Mouse (Mus musculus) embryonic facial prominence, embryonic 14.5 days (tissue): ENCODE data around the gene Csk. TPM values are rescaled to one million over a fixed set of nuclear protein-coding genes. Genes with fewer than 3 reads are reported as not detected.
A peak's percentile ranks its signal among the peaks of the same experiment; 100 is the strongest.

Experiments used
- ATAC-seq: fragments of 200-750 bp; cut with Nextera tagmentation; 2 replicates; pipeline ENCODE4 v1.8.0; 2017; ENCODE audit warnings: low read depth, moderate number of reproducible peaks, moderate TSS enrichment
- DNase-seq: peaks from one replicate; pipeline ENCODE4 v3.0.0-alpha.2; 2015; ENCODE audit warnings: low spot score
- H3K27ac ChIP-seq: fragments of 300-500 bp; sonication (generic); replicated peaks from 2 replicates; pipeline ENCODE4 v1.5.1; 2014; ENCODE audit warnings: low read depth, mild to moderate bottlenecking, low read length, moderate library complexity
- H3K27me3 ChIP-seq: fragments of 300-500 bp; sonication (generic); replicated peaks from 2 replicates; pipeline ENCODE4 v1.6.1; 2014; ENCODE audit warnings: low read length; ENCODE audit not compliant: control insufficient read depth, insufficient read depth
- H3K36me3 ChIP-seq: fragments of 300-500 bp; sonication (generic); 2 replicates; pipeline ENCODE4 v1.6.1; 2014; ENCODE audit warnings: low read length, mixed read lengths; ENCODE audit not compliant: control insufficient read depth, insufficient read depth
- H3K4me1 ChIP-seq: fragments of 300-500 bp; sonication (generic); 2 replicates; pipeline ENCODE4 v1.6.1; 2014; ENCODE audit warnings: antibody characterized with exemption, low read length; ENCODE audit not compliant: control insufficient read depth, insufficient read depth
- H3K4me2 ChIP-seq: fragments of 300-500 bp; sonication (generic); 2 replicates; pipeline ENCODE4 v1.6.1; 2014; ENCODE audit warnings: low read depth, mild to moderate bottlenecking, low read length, moderate library complexity, mixed read lengths
- H3K4me3 ChIP-seq: fragments of 300-500 bp; sonication (generic); 2 replicates; pipeline ENCODE4 v1.5.1; 2014; ENCODE audit warnings: low read depth, mild to moderate bottlenecking, low read length
- H3K9ac ChIP-seq: fragments of 300-500 bp; sonication (generic); 2 replicates; pipeline ENCODE4 v1.6.1; 2014; ENCODE audit warnings: low read depth, mild to moderate bottlenecking, low read length, moderate library complexity, mixed read lengths
- H3K9me3 ChIP-seq: fragments of 300-500 bp; sonication (generic); 2 replicates; pipeline ENCODE4 v1.6.1; 2016; ENCODE audit warnings: low read length; ENCODE audit not compliant: control insufficient read depth
- WGBS: fragments of 180-500 bp; shearing (Covaris S2); extraction: QIAGEN DNeasy Blood & Tissue Kit; methylation state at CpG from one replicate; pipeline ENCODE4 v1.1.7; 2014; 5-methylcytosine and 5-hydroxymethylcytosine counted together
- polyA plus RNA-seq: library from polyadenylated mRNA; unstranded; fragments of >200 nt; fragmentation: Nextera tagmentation; extraction: Ambion mirVana; gene quantifications from 2 replicates; pipeline ENCODE4 v1.2.1, GENCODE M21; 2014

Csk gene
- polyA plus RNA-seq, 1 experiment from 2014 or later = 26.6 TPM

DNA sequence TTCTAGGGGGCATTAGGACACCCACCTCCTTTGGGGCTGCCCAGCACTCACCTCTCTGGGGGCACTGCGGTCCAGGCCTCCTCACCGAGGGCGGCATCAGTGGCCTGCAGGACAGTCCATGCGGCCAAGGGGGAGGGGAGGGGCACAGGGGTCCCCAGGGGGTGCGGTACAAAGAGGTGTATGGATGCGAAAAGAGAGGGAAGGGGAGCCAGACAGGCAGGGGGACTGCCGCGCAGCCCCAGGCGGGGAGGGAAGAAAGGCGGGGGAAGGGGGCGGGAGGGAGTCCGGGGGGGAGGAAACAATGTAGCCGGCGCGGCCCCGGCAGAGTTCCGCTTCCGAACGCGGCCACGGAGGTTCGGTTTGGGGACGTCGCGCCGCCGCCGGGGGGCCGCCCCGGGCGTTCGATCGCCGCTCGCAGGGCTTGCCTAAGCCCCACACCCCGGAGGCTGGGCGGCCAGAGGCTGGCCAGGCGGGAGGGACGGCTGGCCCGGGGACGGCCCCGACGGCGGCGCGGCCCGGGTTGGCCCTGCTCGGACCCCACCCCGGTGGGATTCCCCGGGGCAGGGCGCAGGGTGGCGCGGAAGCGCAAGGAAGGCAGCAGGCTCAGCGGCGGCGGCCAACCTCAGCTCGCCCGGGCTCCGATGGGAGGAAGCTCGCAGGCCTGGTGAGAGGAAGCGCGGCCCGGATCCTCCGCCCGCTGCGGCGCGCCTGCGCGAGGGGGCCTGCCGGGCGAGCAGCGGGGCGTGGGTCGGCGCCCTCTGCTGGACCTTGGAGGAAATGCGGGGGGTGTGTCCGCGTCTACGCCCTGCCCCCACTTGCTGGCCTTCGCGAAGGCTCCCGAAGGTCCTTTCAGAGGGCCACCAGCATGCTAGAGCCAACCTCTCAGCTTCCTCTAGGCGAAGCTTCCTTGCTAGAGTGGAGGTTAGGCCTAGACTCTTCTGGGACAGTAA is 8.2 kb downstream of the Csk start:
- Histone ChIP-seq H3K4me2 (peak overlapping the region; percentile 83), H3K9ac (peak overlapping the region; percentile 96), H3K4me1 (peaks cover 26% of the 10 kb centered on the region), H3K9me3 (no peaks in the 10 kb centered on the region), H3K27ac (peak overlapping the region; percentile 93), H3K27me3 (no peaks in the 10 kb centered on the region), H3K36me3 (0 out of 2 replicates have a peak, but pooled peaks cover 7% of the 10 kb centered on the region), H3K4me3 (peak overlapping the region; percentile 84)
- ATAC-seq (peak; percentile 91), DNase-seq (peak; percentile 92)
- WGBS = 0% methylated on average over 3 of the region's 85 CpGs

DNA sequence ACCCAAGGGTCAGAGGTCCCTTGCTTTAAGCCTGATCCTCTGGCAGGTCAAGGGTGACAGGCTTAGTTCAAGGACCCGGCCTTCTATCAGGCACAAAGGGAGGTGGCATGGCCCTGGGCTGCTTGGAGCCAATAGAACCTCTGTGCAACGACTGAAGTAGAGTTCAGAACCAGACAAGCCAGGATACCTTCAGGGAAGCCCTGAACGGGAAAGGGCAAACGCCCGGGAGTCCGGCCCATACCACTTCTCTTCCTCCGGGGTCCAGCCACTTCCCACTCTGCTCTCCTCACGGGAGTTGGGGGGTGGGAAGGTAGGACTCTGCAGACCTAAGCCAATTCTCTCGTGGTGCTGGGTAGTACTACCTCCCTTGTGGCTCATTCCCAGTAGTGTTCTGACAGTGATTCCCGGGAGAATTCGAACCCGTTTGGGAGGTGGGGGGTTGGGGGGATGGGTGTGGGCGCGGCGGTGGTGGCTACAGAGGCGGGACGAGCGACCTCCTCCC is 8.9 kb downstream of the Csk start:
- DNase-seq = no peak

DNA sequence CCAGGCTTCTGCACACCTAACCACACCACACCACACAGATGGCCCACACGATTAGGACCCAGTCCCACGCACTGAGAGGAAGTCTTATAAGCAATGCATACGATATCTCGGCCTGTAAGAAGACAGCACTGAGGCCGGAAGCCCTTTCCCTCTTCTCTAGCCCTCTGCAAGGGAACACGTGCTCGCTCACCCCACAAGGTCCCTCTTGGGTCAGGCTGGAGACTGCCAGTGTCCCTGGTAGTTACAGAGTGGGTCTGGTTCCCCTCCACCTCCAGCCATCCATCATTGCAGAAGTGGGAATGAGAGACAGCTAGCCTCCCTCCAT is 9.6 kb downstream of the Csk start:
- Histone ChIP-seq H3K9me3 (no peaks in the 10 kb centered on the region), H3K9ac (peak overlapping the region; percentile 96), H3K27me3 (no peaks in the 10 kb centered on the region), H3K4me1 (peaks cover 40% of the 10 kb centered on the region), H3K27ac (0 out of 2 replicates have a peak overlapping the region, but pooled peaks have one; percentile 13), H3K4me3 (peak overlapping the region; percentile 84), H3K4me2 (peak overlapping the region; percentile 83), H3K36me3 (0 out of 2 replicates have a peak, but pooled peaks cover 7% of the 10 kb centered on the region)
- DNase-seq (no peak), ATAC-seq (no peak)
- 23% methylated on average over 7 of the region's 7 CpGs for WGBS

More for the DNA sequence above, 8.9 kb downstream of the Csk start:
- ATAC-seq = no peak
- H3K36me3 ChIP-seq = 0 out of 2 replicates have a peak, but pooled peaks cover 7% of the 10 kb centered on the region
- peaks cover 33% of the 10 kb centered on the region for H3K4me1 ChIP-seq
- under 1% methylated on average over 18 of the region's 18 CpGs for WGBS
- H3K4me2 ChIP-seq = peak overlapping the region; percentile 83
- H3K9ac ChIP-seq = peak overlapping the region; percentile 96
- H3K9me3 ChIP-seq = no peaks in the 10 kb centered on the region
- no peaks in the 10 kb centered on the region for H3K27me3 ChIP-seq
- peak overlapping the region; percentile 93; the same call in 1 of the 2 replicates for H3K27ac ChIP-seq
- peak overlapping the region; percentile 84 for H3K4me3 ChIP-seq

DNA sequence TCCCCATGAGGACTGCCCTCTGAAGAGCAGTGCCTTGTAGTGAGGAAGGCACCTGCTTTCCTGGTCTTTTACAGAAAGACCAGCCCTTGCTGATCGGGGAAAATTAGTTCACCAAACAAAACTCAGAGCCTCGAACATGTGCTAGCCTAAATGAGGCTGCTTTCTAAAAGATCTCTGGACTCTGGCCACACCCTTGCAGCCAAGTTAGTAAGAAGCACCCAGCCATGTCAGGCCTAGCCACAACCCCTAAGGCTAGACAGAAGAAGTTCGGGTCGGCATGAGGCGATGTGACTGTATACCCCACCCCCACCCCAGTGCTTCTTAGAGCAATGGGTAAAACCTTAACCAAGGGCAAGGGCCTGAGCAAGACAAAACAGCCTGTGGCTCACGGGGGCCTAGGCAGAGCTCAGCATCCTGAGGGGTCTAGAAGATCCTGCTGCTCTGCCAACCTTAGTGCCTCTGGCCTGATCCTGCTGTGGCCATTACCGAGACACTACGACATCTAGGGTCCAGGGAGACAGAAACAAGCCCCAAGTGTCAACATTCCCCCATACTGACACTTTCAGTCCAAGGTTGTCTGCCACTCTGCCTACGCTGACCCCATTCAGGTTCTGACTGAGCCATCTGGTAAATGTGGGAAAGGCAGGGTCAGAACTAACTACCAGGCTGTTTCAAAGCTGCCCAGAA is 10.1 kb downstream of the Csk start:
- H3K4me2 ChIP-seq = peak overlapping the region; percentile 83
- WGBS = 57% methylated on average over 9 of the region's 9 CpGs
- H3K9ac ChIP-seq = peak overlapping the region; percentile 96
- DNase-seq = no peak
- 0 out of 2 replicates have a peak overlapping the region, but pooled peaks have one; percentile 13 for H3K27ac ChIP-seq
- no peaks in the 10 kb centered on the region for H3K9me3 ChIP-seq
- H3K36me3 ChIP-seq = 0 out of 2 replicates have a peak, but pooled peaks cover 7% of the 10 kb centered on the region
- ATAC-seq = no peak
- peak overlapping the region; percentile 84 for H3K4me3 ChIP-seq
- peaks cover 45% of the 10 kb centered on the region for H3K4me1 ChIP-seq
- no peaks in the 10 kb centered on the region for H3K27me3 ChIP-seq

DNA sequence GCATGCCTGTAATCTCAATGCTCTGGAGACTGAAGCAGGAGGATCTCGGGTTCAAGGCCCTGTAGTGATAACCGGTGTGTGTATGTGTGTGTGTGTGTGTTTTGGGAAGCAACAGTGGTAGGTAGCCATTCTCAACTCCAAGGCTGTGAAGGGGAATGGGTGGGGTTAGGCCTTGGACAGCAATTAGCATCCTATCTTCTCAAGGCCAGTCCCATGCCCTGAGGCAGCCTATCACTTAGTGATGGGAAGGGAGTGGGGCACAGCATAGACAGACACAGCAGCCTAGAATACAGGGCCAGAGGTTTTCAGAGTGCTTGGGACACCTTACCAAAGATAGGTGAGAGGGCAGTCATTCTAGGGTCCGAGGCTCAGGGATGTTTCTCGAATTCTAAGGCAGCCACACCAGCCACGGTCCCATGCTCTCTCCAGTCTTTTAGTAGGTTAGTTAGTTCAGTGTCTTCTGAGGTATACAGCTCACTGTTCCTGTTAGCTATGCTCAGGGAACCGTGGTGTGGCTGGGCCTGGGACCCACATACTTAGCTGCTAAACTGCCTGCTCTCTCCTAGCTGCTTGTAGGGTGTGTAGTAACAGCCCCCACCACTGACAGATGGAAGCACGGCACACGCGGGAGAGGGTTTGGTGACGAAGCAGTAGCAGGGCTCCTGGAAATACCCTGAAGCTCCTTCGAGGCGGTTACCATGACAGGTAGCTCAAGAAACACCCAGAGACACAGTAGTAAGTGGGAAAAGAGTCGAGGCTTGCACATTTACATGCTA is 11.5 kb downstream of the Csk start:
- WGBS = 73% methylated on average over 13 of the region's 13 CpGs
- Histone ChIP-seq H3K9me3 (no peaks in the 10 kb centered on the region), H3K27ac (no peak overlapping the region), H3K4me2 (no peak overlapping the region), H3K27me3 (no peaks in the 10 kb centered on the region), H3K36me3 (0 out of 2 replicates have a peak, but pooled peaks cover 7% of the 10 kb centered on the region), H3K4me1 (peaks cover 53% of the 10 kb centered on the region), H3K9ac (no peak overlapping the region), H3K4me3 (no peak overlapping the region)
- DNase-seq (no peak), ATAC-seq (no peak)

DNA sequence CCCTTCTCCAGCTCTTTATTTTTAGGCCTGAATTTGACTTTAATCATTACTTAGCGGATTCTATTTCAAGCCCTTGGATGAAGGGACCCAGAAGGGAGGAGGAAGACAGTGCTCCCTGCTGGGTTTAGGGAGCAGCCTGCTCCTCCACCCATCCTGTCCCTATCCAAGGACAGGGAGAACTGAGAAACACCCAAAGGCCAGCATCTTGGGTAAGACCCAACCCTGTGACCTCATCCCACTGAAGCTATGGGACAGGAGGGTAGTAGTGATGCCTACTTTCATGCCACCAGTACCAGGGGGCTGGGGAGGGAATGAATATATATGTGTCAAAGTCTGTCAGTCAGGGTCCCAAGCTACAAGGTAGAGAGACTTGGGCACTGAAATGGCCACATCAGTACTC is 12.4 kb downstream of the Csk start:
- no peak for ATAC-seq
- Histone ChIP-seq H3K27me3 (no peaks in the 10 kb centered on the region), H3K4me1 (peaks cover 53% of the 10 kb centered on the region), H3K9ac (peak overlapping the region; percentile 5), H3K4me3 (no peak overlapping the region; the same call in 1 of the 2 replicates), H3K4me2 (peak overlapping the region; percentile 49), H3K36me3 (0 out of 2 replicates have a peak, but pooled peaks cover 11% of the 10 kb centered on the region), H3K27ac (peak overlapping the region; percentile 88), H3K9me3 (no peaks in the 10 kb centered on the region)
- WGBS = 75% methylated on average over 1 of the region's 1 CpGs
- no peak for DNase-seq

DNA sequence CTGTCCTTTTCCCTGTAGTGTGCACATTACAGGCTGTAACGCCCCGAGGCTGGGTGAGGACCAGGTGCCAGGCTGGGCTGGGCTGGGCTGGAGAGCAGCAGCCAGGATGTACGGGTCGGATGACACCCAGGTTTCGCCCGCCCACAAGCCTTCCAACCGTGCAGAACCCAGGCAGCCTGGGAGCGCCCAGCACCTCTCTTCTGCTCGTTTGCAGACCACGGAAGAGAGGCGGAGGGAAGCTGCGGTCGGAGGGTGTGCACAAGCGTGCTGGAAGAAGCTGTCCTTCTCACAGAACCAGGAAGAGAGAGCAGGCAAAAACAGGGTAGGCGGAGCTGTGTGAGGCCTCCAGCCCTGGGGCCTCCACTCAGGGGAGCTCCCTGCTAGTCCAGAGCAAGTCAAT is 13.0 kb downstream of the Csk start:
- peak; percentile 91 for DNase-seq
- Histone ChIP-seq H3K9ac (peak overlapping the region; percentile 5), H3K27ac (peak overlapping the region; percentile 88), H3K4me3 (peak overlapping the region; percentile 23), H3K36me3 (0 out of 2 replicates have a peak, but pooled peaks cover 11% of the 10 kb centered on the region), H3K4me1 (peaks cover 53% of the 10 kb centered on the region), H3K9me3 (no peaks in the 10 kb centered on the region), H3K27me3 (no peaks in the 10 kb centered on the region), H3K4me2 (peak overlapping the region; percentile 49)
- 7% methylated on average over 15 of the region's 15 CpGs for WGBS
- peak; percentile 82 for ATAC-seq
